Mouse (Mus musculus) forebrain, embryonic 14.5 days (tissue): ENCODE data around the gene Abcc12. TPM values are rescaled to one million over a fixed set of nuclear protein-coding genes. Genes with fewer than 3 reads are reported as not detected.

Experiments
- ATAC-seq: fragments of 200-750 bp; cut with Nextera tagmentation; 2 replicates; pipeline ENCODE4 v1.8.0; 2017; ENCODE audit warnings: mild to moderate bottlenecking, moderate library complexity
- DNase-seq: peaks from one replicate; pipeline ENCODE4 v3.0.0-alpha.2; 2015; ENCODE audit warnings: low spot score
- H3K27ac ChIP-seq: fragments of 300-500 bp; sonication (generic); 2 replicates; pipeline ENCODE4 v1.5.1; 2014; ENCODE audit warnings: low read depth, mild to moderate bottlenecking, control low read depth, low read length, moderate library complexity
- H3K27me3 ChIP-seq: fragments of 300-500 bp; sonication (generic); replicated peaks from 2 replicates; pipeline ENCODE4 v1.6.1; 2014; ENCODE audit warnings: low read length, control low read depth, mixed read lengths; ENCODE audit not compliant: control insufficient read depth, insufficient read depth
- H3K36me3 ChIP-seq: fragments of 300-500 bp; sonication (generic); 2 replicates; pipeline ENCODE4 v1.6.1; 2014; ENCODE audit warnings: low read length, control low read depth; ENCODE audit not compliant: control insufficient read depth, insufficient read depth
- H3K4me1 ChIP-seq: fragments of 300-500 bp; sonication (generic); 2 replicates; pipeline ENCODE4 v1.6.1; 2014; ENCODE audit warnings: antibody characterized with exemption, low read length, control low read depth; ENCODE audit not compliant: control insufficient read depth, insufficient read depth
- H3K4me2 ChIP-seq: fragments of 300-500 bp; sonication (generic); 2 replicates; pipeline ENCODE4 v1.6.1; 2014; ENCODE audit warnings: mild to moderate bottlenecking, control low read depth, low read length
- H3K4me3 ChIP-seq: fragments of 300-500 bp; sonication (generic); 2 replicates; pipeline ENCODE4 v1.5.1; 2014; ENCODE audit warnings: low read depth, low read length, control low read depth
- H3K9ac ChIP-seq: fragments of 300-500 bp; sonication (generic); 2 replicates; pipeline ENCODE4 v1.6.1; 2014; ENCODE audit warnings: mild to moderate bottlenecking, low read length, control low read depth, moderate library complexity
- H3K9me3 ChIP-seq: fragments of 300-500 bp; sonication (generic); replicated peaks from 2 replicates; pipeline ENCODE4 v1.6.1; 2016; ENCODE audit warnings: low read length, control low read depth, mixed read lengths; ENCODE audit not compliant: control insufficient read depth
- WGBS: fragments of 180-500 bp; shearing (Covaris S2); extraction: QIAGEN DNeasy Blood & Tissue Kit; methylation state at CpG from one replicate; pipeline ENCODE4 v1.1.7; 2014; 5-methylcytosine and 5-hydroxymethylcytosine counted together
- polyA plus RNA-seq: library from polyadenylated mRNA; unstranded; fragments of >200 nt; fragmentation: Nextera tagmentation; extraction: Ambion mirVana; gene quantifications from 2 replicates; pipeline ENCODE4 v1.2.1, GENCODE M21; 2014

Abcc12 gene
- polyA plus RNA-seq, 1 experiment from 2014 or later: 0.19 TPM

- Histone ChIP-seq H3K4me1 (no peaks in the 10 kb centered on the region), H3K27ac (no peak overlapping the region), H3K36me3 (no peaks in the 10 kb centered on the region), H3K9me3 (no peaks in the 10 kb centered on the region), H3K4me2 (no peak overlapping the region), H3K9ac (peak overlapping the region; percentile 32; the same call in 1 of the 2 replicates), H3K27me3 (no peaks in the 10 kb centered on the region), H3K4me3 (no peak overlapping the region)
- ATAC-seq (peak; percentile 92), DNase-seq (peak; percentile 84)
- 62% methylated on average over 9 of the region's 9 CpGs for WGBS
These were observed 104.6 kb downstream of the Abcc12 start for GRCm38 (mm10) chr8:86475711-86476438.

- ATAC-seq: no peak
- Histone ChIP-seq H3K9me3 (no peaks in the 10 kb centered on the region), H3K4me1 (no peaks in the 10 kb centered on the region), H3K36me3 (no peaks in the 10 kb centered on the region), H3K9ac (no peak overlapping the region), H3K4me3 (no peak overlapping the region), H3K27me3 (no peaks in the 10 kb centered on the region), H3K27ac (no peak overlapping the region), H3K4me2 (no peak overlapping the region)
- WGBS: 94% methylated on average over 4 of the region's 4 CpGs
- DNase-seq: no peak
These were observed 106.0 kb downstream of the Abcc12 start for GRCm38 (mm10) chr8:86474461-86474860.

- DNase-seq (no peak), ATAC-seq (no peak)
- Histone ChIP-seq H3K4me2 (no peak overlapping the region), H3K27me3 (no peaks in the 10 kb centered on the region), H3K9ac (no peak overlapping the region), H3K27ac (no peak overlapping the region), H3K4me3 (no peak overlapping the region), H3K36me3 (no peaks in the 10 kb centered on the region), H3K4me1 (no peaks in the 10 kb centered on the region), H3K9me3 (no peaks in the 10 kb centered on the region)
- 72% methylated on average over 6 of the region's 6 CpGs for WGBS
These were observed 107.4 kb downstream of the Abcc12 start for GRCm38 (mm10) chr8:86473121-86473520.

- 88% methylated on average over 2 of the region's 2 CpGs for WGBS
- no peak overlapping the region for H3K4me2 ChIP-seq
- DNase-seq (no peak), ATAC-seq (no peak)
- no peaks in the 10 kb centered on the region for H3K4me1 ChIP-seq
- H3K27ac ChIP-seq: no peak overlapping the region
- H3K9ac ChIP-seq: no peak overlapping the region
- no peaks in the 10 kb centered on the region for H3K9me3 ChIP-seq
- H3K4me3 ChIP-seq: no peak overlapping the region
- H3K27me3 ChIP-seq: no peaks in the 10 kb centered on the region
- H3K36me3 ChIP-seq: no peaks in the 10 kb centered on the region
These were observed 109.8 kb downstream of the Abcc12 start for GRCm38 (mm10) chr8:86470717-86471116.

GRCm38 (mm10) chr8:86463215-86463614, 117.3 kb downstream of the Abcc12 start:
- WGBS: 89% methylated on average over 2 of the region's 2 CpGs
- Histone ChIP-seq H3K9me3 (no peaks in the 10 kb centered on the region), H3K4me1 (no peaks in the 10 kb centered on the region), H3K27ac (no peak overlapping the region), H3K36me3 (no peaks in the 10 kb centered on the region), H3K9ac (no peak overlapping the region), H3K4me3 (no peak overlapping the region), H3K4me2 (no peak overlapping the region), H3K27me3 (no peaks in the 10 kb centered on the region)
- DNase-seq (no peak), ATAC-seq (no peak)

GRCm38 (mm10) chr8:86460372-86460771, 120.1 kb downstream of the Abcc12 start:
- DNase-seq: peak; percentile 42
- WGBS: 73% methylated on average over 5 of the region's 5 CpGs

GRCm38 (mm10) chr8:86453697-86454480, 126.6 kb downstream of the Abcc12 start:
- Histone ChIP-seq H3K9ac (no peak overlapping the region), H3K27ac (no peak overlapping the region), H3K4me2 (no peak overlapping the region), H3K36me3 (no peaks in the 10 kb centered on the region), H3K4me3 (no peak overlapping the region), H3K27me3 (no peaks in the 10 kb centered on the region), H3K4me1 (no peaks in the 10 kb centered on the region), H3K9me3 (no peaks in the 10 kb centered on the region)
- 89% methylated on average over 11 of the region's 11 CpGs for WGBS
- no peak for DNase-seq
- no peak for ATAC-seq

More at GRCm38 (mm10) chr8:86460372-86460771, 120.1 kb downstream of the Abcc12 start:
- Histone ChIP-seq H3K27ac (no peak overlapping the region; the same call in 1 of the 2 replicates), H3K9me3 (no peaks in the 10 kb centered on the region), H3K4me1 (no peaks in the 10 kb centered on the region), H3K4me3 (no peak overlapping the region), H3K36me3 (no peaks in the 10 kb centered on the region), H3K4me2 (no peak overlapping the region), H3K27me3 (no peaks in the 10 kb centered on the region), H3K9ac (no peak overlapping the region)
- ATAC-seq: no peak

- Histone ChIP-seq H3K27me3 (no peaks in the 10 kb centered on the region), H3K27ac (no peak overlapping the region), H3K9ac (no peak overlapping the region), H3K4me2 (no peak overlapping the region), H3K9me3 (no peaks in the 10 kb centered on the region), H3K4me1 (no peaks in the 10 kb centered on the region), H3K4me3 (no peak overlapping the region), H3K36me3 (no peaks in the 10 kb centered on the region)
- 93% methylated on average over 4 of the region's 4 CpGs for WGBS
- ATAC-seq: no peak
- DNase-seq: no peak
These were observed 130.5 kb downstream of the Abcc12 start for GRCm38 (mm10) chr8:86449870-86450515.
